Mouse (Mus musculus) adrenal gland, postnatal 4 days (tissue): ENCODE data around the gene Caskin2. TPM values are rescaled to one million over a fixed set of nuclear protein-coding genes. Genes with fewer than 3 reads are reported as not detected.

Experiments used
- DNase-seq, 2 experiments: peaks; one replicate each; pipeline ENCODE4 v3.0.0; 2021 to 2022; ENCODE audit warnings: low spot score in 2 of 2, mixed read lengths in 2 of 2
- total RNA-seq, 2 experiments: library from RNA; stranded (reverse); gene quantifications; 2 replicates each; pipeline ENCODE4 v1.2.3; 2021

The Caskin2 gene
- total RNA-seq, 2 experiments from 2014 or later: 59.9 to 61.1 TPM

DNA sequence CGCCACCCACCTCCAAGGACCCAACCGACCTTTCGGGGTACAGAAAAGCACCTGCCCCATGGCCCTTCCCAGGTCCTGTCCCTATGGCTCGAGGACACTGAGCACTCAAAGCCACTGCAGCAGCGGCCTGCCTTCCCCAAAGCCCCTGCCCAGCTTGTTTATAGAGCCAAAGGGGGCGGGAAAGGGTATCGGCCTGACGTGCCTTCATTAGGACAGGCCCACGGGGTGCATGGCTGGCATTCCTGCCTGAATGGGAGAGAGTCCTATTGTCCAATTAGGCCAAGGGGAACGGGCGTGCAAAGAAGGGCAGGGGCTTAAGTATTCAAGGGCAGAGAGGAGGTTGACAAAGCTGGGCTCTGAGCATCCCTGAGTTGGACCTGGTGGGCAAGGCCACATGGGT lies 5.5 kb downstream of the Caskin2 start:
- no peak for DNase-seq

DNA sequence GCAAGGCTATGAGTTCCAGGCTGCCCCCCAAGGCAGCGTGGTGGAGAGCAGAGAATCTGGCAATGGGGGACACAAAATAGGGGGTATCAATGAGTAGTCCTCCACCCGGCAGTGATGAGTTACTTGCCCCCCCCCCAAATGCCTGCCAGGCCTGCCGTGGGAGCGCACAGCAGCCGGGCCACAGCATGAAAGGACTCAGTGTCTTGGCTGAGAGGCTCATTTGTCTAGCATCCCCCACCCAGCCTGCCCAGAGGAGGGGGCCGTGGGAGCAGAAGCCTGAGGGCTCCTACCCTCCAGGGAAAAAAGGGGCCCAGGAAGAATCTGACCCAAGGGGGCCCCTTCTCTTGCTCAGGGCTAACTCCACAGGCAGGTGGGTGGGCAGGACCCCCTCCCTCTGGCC lies 6.1 kb downstream of the Caskin2 start:
- no peak for DNase-seq

DNA sequence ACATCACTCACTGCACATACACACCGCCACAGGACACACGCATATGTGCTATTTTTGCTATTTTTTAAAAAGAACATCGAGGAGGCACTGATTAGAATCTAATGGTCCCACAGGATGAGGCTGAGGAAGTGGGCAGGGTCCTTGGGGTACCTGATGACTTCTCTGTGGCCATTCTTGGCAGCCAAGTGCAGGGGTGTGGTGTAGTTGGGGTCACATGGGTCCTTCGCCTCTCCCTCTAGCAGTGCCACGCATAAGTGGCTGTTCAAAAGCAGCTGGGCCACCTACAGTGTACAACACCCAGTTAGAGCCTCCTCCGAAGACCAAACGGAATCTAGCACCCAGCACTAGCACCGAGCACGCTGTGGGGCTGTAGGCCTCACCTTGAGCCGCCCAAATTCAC lies 7.3 kb downstream of the Caskin2 start:
- DNase-seq: no peak

DNA sequence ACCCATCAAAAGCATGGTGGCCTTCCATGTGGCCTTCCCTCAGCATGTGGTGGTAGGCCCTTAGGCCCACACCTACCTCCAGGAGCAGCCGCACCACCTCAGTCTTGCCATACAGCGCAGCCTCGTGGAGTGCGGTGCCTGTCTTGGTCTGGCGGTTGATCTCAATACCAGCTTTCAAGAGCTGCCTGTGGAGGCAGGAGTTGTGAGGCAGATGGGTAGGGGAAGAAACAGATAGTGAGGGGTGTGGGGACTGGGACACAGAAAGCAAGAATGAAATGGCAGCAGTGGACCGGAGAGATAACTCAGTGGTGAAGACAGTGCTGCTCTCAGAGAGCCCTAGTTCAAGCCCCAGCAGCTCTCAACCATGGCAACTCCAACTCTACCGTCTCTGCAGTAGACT lies 8.4 kb downstream of the Caskin2 start:
- no peak for DNase-seq

DNA sequence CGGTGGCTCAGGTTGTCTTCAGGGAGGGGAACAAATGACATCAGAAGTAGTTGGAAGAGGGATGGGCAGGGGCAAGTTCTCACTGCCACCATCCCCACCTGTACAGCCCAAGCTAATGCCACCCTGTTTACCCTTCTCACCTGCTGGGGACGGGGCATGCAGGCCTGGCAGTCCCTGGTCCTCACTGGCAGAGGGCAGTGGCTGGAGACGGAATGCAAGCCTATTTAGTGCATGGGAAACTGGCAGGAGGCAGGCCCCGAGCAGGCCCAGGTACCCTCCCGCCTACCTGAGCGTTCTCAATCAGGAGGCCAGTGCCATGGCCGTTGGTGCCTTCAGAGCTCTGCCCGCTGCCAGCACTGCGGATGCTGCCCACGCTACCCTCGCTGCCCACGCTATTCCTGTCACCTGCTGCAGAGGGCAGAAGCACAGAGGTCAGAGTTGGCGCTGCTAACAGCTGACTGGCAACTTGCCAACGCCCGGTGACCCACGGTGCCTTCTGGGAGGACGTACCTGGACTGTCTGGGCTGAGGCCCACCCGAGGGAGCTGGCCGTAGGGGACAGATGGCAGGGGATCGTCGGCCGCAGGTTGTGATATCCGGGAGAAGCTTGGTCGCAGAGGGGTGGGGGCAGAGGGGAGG lies 10.2 kb downstream of the Caskin2 start:
- no peak for DNase-seq

DNA sequence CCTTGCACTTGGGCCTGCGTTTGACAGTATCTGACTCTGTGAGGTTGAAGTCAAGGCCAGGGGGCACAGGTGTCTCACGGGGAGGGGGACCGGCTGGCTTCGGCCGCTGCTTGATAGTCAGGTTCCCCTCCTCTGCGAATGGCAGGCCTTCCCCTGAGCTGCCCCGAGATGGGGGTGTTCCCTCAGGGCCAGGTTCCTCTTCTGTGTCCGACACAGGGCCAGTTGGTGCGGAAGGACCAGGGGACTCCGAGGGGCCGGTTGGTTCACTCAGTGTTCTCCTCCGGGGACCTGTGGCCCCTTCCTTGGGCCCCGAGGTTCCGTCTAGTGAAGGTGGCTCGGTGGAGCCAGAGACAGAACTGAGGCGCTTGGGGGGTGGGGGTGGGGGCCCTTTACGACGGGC lies 12.5 kb downstream of the Caskin2 start:
- DNase-seq: no peak

DNA sequence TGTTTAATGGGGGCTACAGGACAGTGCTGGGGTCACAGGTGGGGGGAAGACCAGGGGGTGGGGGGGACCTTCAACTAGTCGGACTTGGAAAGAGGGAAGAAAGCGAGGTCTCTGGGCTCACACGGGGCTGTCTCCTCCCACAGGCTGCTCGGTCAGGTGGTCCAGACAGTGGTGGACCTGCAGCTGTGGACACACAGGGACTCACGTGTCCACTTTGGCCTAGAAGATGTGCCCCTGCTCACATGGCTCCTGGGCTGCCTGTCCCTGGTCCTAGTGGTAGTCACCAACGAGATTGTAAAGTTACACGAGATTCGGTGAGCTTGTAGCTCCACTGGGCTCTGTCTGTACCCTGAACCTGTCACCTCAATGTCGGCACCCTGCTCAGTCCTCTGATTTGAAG lies 15.8 kb downstream of the Caskin2 start:
- DNase-seq: no peak

DNA sequence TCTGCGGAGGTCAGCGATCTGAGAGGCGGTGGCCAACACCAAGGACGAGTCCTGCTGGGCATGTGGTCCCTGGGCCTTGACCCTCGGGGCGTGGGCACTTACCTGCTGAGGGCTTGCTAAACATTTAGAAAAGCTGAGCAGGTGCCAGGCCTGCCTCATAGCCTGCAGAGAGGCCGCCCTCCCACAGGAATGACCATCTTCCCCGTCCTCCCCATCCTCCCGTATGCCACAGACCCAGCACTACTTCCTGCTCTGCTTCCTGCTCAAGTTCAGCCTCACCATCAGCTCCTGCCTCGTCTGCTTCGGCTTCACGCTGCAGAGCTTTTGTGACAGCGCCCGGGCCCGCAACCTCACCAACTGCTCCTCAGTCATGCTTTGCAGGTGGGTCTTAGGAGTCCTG lies 16.5 kb downstream of the Caskin2 start:
- no peak for DNase-seq

DNA sequence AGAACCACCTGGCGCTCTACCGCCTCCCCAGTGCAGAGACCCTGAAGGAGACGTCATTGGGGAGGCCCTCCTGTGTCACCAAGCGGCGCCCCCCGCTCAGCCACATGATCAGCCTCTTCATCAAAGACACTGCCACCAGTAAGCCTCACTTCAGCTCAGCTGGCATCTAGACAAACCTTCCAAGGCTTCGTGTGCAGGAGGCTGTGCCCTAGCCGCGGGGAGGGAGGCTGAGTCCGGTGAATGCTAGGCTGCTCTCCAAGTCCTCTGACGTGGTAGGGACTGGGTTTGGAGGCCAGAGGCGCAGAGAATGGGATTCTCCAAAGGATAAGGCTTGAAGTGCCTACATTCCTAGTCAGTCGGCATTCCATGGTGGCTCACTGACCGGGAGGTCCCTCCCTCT lies 21.1 kb downstream of the Caskin2 start:
- no peak for DNase-seq

DNA sequence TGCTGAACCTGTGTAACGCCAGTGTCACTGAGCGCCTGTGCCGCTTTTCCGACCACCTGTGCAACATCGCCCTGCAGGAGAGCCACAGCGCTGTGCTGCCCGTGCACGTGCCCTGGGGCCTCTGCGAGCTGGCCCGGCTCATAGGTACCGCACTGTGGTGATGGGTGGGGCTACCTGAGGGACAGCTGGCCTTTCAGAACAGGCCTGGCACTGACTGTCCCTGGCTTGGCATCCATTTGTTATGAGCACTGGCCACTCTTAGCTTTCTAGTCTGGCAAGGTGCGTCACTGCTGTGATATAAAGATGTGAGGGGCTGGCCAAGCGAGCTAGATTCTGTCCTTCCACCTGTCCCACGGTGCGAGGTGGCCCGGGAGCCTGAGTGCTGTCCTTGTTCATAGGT lies 21.5 kb downstream of the Caskin2 start:
- no peak for DNase-seq

DNA sequence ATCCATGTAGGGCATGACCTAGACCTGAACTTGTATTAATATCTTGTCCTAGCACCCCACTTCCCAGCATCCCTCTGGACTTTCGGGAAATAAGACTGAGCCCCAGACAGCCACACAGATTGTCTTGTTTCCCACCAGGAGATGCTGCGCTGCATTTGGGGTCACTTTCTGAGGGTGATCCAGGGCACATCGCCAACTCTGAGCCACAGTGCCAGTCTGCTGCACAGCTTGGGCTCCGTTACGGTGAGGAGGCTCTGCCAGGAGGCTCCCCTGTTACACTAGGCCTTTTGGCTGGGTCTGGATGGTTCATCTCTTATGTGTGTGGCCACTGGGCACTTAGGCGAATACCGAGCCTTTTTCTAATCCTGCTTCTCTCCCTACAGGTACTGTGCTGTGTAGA lies 23.7 kb downstream of the Caskin2 start:
- DNase-seq: no peak

DNA sequence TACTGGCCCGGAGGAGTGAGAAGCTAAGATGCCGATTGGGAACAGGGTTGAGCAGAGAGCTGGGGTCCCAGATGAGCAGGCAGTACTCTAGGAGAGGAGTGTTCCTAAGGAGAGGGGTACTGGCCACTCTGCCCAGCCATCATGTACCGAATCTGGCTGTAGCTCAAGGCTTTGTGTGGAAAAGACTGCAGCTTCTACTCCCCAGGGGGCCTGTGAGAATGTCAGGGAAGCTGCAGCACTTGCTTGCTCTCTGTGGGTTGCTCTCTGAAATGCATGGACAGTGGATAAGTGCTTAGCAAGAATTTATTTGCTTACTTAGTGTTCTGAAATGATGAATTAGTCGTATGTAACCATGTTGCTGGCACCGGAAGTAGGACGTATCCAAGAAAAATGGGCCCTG lies 27.0 kb downstream of the Caskin2 start:
- no peak for DNase-seq

DNA sequence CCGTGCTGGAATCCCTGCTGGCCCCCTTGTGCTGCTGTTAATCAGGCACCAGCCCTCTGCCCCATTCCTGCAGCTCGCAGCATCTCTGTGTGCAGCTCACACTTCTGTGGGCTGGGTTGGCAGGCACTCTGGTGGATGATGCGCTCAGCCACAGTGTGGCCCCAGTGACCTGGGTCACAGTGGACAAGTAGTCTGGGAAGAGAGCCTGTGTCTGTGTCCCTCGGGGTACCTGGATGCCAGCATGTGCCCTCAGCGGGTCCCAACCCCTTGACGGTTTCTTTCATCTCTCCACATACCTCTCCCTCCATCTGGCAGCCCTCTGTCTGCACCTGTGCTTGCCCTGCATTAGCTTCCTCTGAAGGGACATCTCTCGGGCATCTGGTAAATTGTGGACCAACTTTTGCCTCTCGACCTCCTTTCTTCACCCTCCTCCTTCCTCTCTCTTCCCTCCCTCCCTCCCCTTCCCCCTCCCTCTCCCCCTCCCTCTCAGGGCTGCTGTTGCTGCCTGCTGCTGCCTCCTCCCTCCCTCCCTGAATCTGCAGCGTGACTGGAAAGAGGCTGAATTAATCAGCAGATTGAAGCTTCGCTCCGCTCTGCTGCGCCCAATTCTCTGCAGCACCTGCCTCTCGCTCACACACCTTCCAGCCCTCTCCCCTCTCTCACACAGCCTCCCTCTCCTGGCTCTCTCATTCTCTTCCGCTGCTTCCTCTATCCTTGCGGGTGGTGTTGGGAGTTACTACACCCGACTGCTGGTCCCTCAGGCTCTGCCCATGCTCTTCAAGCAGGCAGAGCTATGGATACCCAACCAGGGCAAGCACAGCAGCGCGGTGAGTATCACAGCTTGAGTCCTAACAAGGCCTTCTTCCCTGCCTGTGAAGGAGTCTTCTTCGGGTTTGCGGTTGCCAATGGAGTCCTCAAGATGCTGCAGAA lies 33.0 kb downstream of the Caskin2 start:
- no peak for DNase-seq

DNA sequence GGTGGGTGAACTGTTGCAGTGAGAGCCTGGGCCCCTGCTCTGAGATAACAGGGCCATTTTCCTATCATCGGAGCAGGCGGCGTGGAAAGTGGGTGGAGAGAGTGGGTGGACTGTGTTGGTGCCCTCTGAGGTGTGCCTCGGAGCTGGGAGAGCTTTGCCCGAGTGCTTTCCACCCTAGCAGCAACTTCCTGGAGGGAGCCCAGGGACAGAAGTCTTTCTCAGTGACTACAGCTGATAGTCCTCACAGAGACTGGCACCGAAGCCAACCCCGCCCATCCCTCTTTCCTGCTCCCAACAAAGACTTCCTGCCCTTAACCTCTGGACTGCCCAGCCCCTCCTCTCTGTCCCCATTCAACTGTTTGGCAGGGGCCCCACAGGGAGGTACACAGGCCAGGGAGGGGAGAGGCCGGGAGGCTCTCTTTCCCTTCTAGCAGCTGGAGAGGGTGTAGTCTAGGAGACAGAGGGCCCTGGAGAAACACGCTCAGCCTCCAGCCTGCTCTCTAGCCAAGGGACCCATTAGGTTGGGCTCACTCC lies 34.3 kb downstream of the Caskin2 start:
- peak; percentile 42 to 70 for DNase-seq

DNA sequence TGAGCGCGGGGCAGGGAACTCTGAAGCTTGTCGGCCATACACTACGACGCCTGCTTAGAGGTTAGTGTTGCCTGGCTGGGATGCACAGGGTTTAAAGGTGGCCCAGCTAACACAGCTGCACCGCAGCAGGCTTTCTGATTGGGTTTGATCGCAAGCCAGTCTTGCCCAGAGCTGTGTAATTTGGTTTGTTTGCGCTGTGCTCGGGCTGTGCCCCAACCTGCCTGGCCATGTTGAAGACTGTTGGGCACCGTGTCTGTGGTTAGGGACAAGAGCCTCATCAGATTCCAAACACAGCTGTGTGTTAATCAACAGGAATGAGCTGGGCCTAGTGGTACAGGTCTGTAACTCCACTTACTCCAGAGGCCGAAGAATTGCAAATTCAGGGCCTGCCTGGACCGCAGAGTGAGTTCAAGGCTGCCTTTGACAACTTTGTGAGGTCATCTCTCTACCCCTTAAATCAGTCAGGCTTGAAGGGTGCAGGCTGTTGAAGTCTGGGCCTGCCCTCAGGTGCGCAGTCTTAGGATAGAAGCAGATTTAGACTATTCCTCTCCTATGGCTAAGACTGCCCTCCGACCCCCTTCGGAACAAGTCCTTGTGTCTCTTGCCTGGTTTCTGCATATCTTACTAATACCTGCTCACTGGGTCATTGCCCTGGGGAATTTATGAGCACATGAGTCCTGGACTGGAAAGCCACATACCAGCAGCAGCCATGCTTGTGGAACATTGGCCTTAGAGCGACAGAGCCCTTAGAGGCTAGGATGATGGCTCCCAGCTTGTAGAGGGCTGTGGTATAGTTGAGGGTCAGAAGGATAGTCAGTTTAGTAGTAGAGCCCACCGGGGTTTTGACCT lies 35.7 kb downstream of the Caskin2 start:
- DNase-seq: no peak

DNA sequence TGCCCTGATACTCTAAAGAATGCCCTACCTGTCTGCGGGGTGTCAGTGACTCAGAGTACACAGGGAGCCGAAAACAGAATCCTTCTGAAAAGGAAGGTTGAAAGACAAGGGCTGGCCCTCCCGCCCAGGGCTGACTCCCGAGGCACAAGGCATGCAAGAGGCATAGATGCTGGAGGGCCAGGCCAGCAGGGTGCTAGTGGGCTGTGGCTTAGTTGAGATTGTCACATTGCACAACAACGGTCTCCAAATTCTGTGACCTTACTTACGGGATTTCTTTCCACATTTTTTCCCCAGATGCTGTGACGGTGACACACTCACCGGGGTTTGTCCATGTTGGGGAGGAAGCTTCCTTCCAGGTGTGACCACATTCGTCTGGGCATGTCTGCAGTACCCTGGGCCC lies 36.5 kb downstream of the Caskin2 start:
- DNase-seq: no peak

DNA sequence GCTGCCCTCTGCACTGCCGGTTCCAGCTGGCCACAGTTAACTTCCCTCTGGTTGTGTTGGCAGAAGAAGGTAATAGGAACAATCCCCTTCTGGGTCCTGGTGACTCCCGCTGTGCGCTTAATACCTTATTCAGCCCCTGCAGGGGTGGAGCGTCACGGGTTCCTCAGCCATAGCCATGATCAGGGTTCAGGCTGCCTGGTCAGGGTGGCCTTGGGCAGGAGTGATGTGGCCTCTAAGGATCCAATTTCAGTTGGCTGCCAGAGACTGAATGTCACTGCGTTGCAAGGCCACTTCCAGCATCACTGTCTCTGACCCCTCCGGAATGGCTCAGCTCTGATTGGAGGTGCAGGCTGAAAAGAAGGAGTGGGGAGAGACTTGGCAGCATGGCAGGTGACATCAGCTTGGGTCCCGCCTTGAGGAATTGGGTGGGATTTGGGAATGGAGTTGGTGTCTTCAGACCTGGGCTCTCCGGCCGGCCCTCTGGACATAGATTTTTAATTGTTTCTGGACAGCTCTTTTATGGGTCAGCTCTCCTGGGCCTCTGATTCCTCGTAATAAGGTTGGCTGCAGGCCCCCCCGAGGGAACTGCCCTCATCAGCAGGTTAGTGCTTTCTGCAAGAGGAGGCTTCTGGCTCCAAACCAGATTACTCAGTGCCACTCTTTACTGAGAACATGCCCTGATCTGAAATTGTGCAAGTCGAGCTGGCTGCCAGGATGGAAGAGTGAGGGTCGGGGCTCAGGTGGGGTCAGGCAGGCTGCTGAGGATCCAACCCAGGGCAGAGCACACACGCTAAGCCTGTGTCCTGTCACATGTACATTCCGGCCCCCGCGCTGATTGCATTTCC lies 37.4 kb downstream of the Caskin2 start:
- DNase-seq: peak in 1 of 2 experiments; percentile 46

DNA sequence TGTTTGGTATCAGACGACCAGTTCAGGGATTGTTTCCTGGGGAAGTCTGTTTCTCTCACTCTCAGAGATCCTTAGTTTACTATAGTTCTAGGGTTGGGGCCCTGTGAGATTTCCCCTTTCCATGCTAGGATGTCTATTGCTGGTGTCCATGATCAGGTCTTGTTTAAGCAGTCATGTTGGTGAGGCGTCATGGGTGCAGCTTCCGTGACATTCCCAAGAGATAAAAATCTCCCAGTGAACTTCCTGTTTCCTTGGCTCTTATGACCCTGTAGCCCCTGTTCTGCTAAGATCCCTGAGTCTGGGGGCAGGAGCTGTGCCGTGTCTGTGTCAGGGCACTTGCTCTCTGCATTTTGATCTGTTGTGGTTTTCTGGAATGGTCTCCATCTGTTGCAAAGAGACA lies 38.8 kb downstream of the Caskin2 start:
- no peak for DNase-seq

DNA sequence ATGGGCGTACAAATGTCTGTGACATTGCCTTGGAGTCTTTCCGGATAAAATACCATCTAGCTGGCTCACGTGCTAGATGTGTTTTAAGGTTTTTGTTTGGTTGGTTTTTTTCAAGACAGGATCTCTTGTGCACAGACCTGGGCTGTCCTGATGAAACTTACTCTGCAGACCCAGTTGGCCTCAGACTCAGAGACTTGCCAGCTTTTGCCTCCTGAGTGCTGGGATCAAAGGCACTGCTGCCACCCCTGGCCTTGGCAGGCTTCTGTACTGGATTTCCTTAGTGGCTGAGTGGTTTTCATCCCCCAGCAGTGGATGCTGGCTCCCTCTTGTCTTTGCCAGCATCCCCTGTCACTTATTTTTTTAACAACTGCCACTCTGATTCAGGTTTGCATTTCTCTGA lies 44.5 kb downstream of the Caskin2 start:
- DNase-seq: no peak

DNA sequence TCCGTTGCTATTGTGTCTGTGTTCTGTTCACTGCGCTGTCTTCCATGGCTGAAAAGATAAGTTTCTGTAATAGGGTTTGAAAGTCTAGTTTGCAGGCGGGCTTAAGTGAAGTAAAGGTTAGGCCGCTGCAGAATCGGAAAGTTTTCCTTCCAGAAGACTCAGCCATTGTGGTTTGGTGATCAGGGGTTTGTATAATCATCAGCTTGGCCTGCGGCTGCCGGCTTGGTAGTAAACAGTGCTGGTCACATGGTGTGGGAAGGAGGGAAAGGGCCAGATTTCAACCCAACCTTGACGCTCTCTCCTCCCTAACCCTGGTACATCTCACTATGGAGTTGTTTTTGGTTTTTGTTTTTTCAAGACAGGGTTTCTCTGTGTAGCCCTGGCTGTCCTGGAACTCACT lies 46.5 kb downstream of the Caskin2 start:
- DNase-seq: no peak
